Mouse (Mus musculus) MEL (cell line): ENCODE data around the gene St13. TPM values are rescaled to one million over a fixed set of nuclear protein-coding genes. Genes with fewer than 3 reads are reported as not detected.

Experiments
- DNase-seq: peaks from one replicate; pipeline ENCODE4 v3.0.0; 2011; ENCODE audit warnings: low read depth, low spot score
- H3K27ac ChIP-seq: 2 replicates; pipeline ENCODE4 v1.5.1; 2012; ENCODE audit warnings: low read depth, mild to moderate bottlenecking, control low read depth, low read length, moderate library complexity; ENCODE audit not compliant: control insufficient read depth
- H3K27me3 ChIP-seq, 2 experiments: fragments of 150-350 bp in 1 of 2; sonication (generic) in 1 of 2; 2 replicates each; pipeline ENCODE4 v1.6.1; 2012; ENCODE audit warnings: low read length in 2 of 2, mild to moderate bottlenecking in 2 of 2, improper control_type of control experiment in 1 of 2, moderate library complexity in 1 of 2; ENCODE audit not compliant: insufficient read depth in 2 of 2, control insufficient read depth in 1 of 2
- H3K36me3 ChIP-seq, 2 experiments: 2 replicates each; pipeline ENCODE4 v1.6.1; 2012 to 2014; ENCODE audit warnings: low read length in 2 of 2, improper control_type of control experiment in 1 of 2, inconsistent platforms in 1 of 2, mild to moderate bottlenecking in 1 of 2; ENCODE audit not compliant: insufficient read depth in 2 of 2, control insufficient read depth in 1 of 2
- H3K4me1 ChIP-seq, 2 experiments: fragments of 150-350 bp in 1 of 2; sonication (generic) in 1 of 2; 2 replicates each; pipeline ENCODE4 v1.6.1; 2012; ENCODE audit warnings: low read length in 2 of 2, improper control_type of control experiment in 1 of 2, mild to moderate bottlenecking in 1 of 2; ENCODE audit not compliant: insufficient read depth in 2 of 2, control insufficient read depth in 1 of 2
- H3K4me3 ChIP-seq, 2 experiments: fragments of 150-350 bp in 1 of 2; sonication (generic) in 1 of 2; 2 replicates each; pipeline ENCODE4 v1.5.1; 2012; ENCODE audit warnings: low read depth in 2 of 2, low read length in 2 of 2, mild to moderate bottlenecking in 2 of 2, moderate library complexity in 2 of 2, control low read depth in 1 of 2, improper control_type of control experiment in 1 of 2; ENCODE audit not compliant: control insufficient read depth in 1 of 2, insufficient read depth in 1 of 2
- H3K79me2 ChIP-seq: 2 replicates; pipeline ENCODE4 v1.6.1; 2012; ENCODE audit warnings: mild to moderate bottlenecking, low read length, moderate library complexity; ENCODE audit not compliant: control insufficient read depth, poor library complexity, insufficient read depth
- H3K9ac ChIP-seq: 2 replicates; pipeline ENCODE4 v1.6.1; 2012; ENCODE audit warnings: low read depth, mild to moderate bottlenecking, control low read depth, low read length, moderate library complexity; ENCODE audit not compliant: control insufficient read depth, poor library complexity, severe bottlenecking
- H3K9me3 ChIP-seq: fragments of 150-350 bp; sonication (generic); replicated peaks from 2 replicates; pipeline ENCODE4 v1.6.1; 2012; ENCODE audit warnings: mild to moderate bottlenecking, low read length, improper control_type of control experiment, moderate library complexity; ENCODE audit not compliant: insufficient read depth
- CHD1 ChIP-seq: IDR thresholded peaks from 2 replicates; pipeline ENCODE4 v1.6.1; 2012; ENCODE audit warnings: low read depth, mild to moderate bottlenecking, inconsistent platforms, low read length, improper control_type of control experiment
- CHD2 ChIP-seq: IDR thresholded peaks from 2 replicates; pipeline ENCODE4 v1.6.1; 2011; ENCODE audit warnings: low read length, improper control_type of control experiment
- CTCF ChIP-seq, 3 experiments: IDR thresholded peaks in 2 of 3; conservative IDR thresholded peaks in 1 of 3; 2 replicates each; pipeline ENCODE4 v1.5.1; 2011 to 2012; ENCODE audit warnings: low read length in 3 of 3, low read depth in 2 of 3, mild to moderate bottlenecking in 2 of 3, improper control_type of control experiment in 1 of 3, inconsistent platforms in 1 of 3, mixed read lengths in 1 of 3, moderate library complexity in 1 of 3; ENCODE audit not compliant: control insufficient read depth in 1 of 3, insufficient read depth in 1 of 3, poor library complexity in 1 of 3, severe bottlenecking in 1 of 3
- GABPA ChIP-seq: IDR thresholded peaks from 2 replicates; pipeline ENCODE4 v1.6.1; 2012; ENCODE audit warnings: low read depth, mild to moderate bottlenecking, inconsistent platforms, low read length, improper control_type of control experiment, moderate library complexity
- GATA1 ChIP-seq: IDR thresholded peaks from 2 replicates; pipeline ENCODE4 v1.6.1; 2011; ENCODE audit warnings: low read depth, low read length, improper control_type of control experiment
- JUND ChIP-seq: IDR thresholded peaks from 2 replicates; pipeline ENCODE4 v1.6.1; 2011; ENCODE audit warnings: low read depth, mild to moderate bottlenecking, improper control_type of control experiment, low read length
- KAT2A ChIP-seq: conservative IDR thresholded peaks from 2 replicates; pipeline ENCODE4 v1.6.1; 2012; ENCODE audit warnings: low read depth, low read length, improper control_type of control experiment, inconsistent platforms
- MAZ ChIP-seq: IDR thresholded peaks from 2 replicates; pipeline ENCODE4 v1.6.1; 2012; ENCODE audit warnings: low read depth, mild to moderate bottlenecking, inconsistent platforms, low read length, improper control_type of control experiment
- MEF2A ChIP-seq: IDR thresholded peaks from 2 replicates; pipeline ENCODE4 v1.6.1; 2014; ENCODE audit warnings: low read depth, mild to moderate bottlenecking, inconsistent platforms, low read length, improper control_type of control experiment; ENCODE audit not compliant: poor library complexity, insufficient replicate concordance, severe bottlenecking; ENCODE audit errors: extremely low read depth
- MXI1 ChIP-seq: IDR thresholded peaks from 2 replicates; pipeline ENCODE4 v1.6.1; 2011; ENCODE audit warnings: mild to moderate bottlenecking, low read depth, low read length, improper control_type of control experiment
- MYB ChIP-seq: IDR thresholded peaks from 2 replicates; pipeline ENCODE4 v1.6.1; 2011; ENCODE audit warnings: mild to moderate bottlenecking, low read depth, low read length, improper control_type of control experiment
- MYC ChIP-seq: IDR thresholded peaks from 2 replicates; pipeline ENCODE4 v1.6.1; 2011; ENCODE audit warnings: low read depth, mild to moderate bottlenecking, low read length, improper control_type of control experiment, moderate library complexity
- NELFE ChIP-seq: IDR thresholded peaks from 2 replicates; pipeline ENCODE4 v1.6.1; 2011; ENCODE audit warnings: low read depth, low read length, improper control_type of control experiment
- NRF1 ChIP-seq: IDR thresholded peaks from 2 replicates; pipeline ENCODE4 v1.6.1; 2014; ENCODE audit warnings: low read depth, mild to moderate bottlenecking, inconsistent platforms, low read length, improper control_type of control experiment, moderate library complexity; ENCODE audit not compliant: poor library complexity, insufficient read depth, severe bottlenecking
- POLR2AphosphoS2 ChIP-seq: IDR thresholded peaks from 2 replicates; pipeline ENCODE4 v1.6.1; 2011; ENCODE audit warnings: low read length, improper control_type of control experiment
- POLR2AphosphoS5 ChIP-seq: IDR thresholded peaks from 2 replicates; pipeline ENCODE4 v1.6.1; 2012; ENCODE audit warnings: low read depth, borderline replicate concordance, mild to moderate bottlenecking, inconsistent platforms, low read length, moderate library complexity, mixed read lengths
- RCOR1 ChIP-seq: IDR thresholded peaks from 2 replicates; pipeline ENCODE4 v1.6.1; 2012; ENCODE audit warnings: low read depth, mild to moderate bottlenecking, inconsistent platforms, low read length, improper control_type of control experiment
- SMC3 ChIP-seq: IDR thresholded peaks from 2 replicates; pipeline ENCODE4 v1.6.1; 2011; ENCODE audit warnings: low read depth, low read length, improper control_type of control experiment
- TCF12 ChIP-seq: IDR thresholded peaks from 2 replicates; pipeline ENCODE4 v1.6.1; 2014; ENCODE audit warnings: low read depth, mild to moderate bottlenecking, inconsistent platforms, low read length, improper control_type of control experiment, moderate library complexity
- UBTF ChIP-seq: IDR thresholded peaks from 2 replicates; pipeline ENCODE4 v1.6.1; 2012; ENCODE audit warnings: low read depth, mild to moderate bottlenecking, inconsistent platforms, low read length, improper control_type of control experiment, moderate library complexity, borderline replicate concordance; ENCODE audit not compliant: insufficient read depth
- USF1 ChIP-seq: IDR thresholded peaks from 2 replicates; pipeline ENCODE4 v1.6.1; 2014; ENCODE audit warnings: low read depth, mild to moderate bottlenecking, inconsistent platforms, low read length, improper control_type of control experiment, moderate library complexity
- USF2 ChIP-seq, 2 experiments: IDR thresholded peaks; 2 replicates each; pipeline ENCODE4 v1.6.1; 2011 to 2012; ENCODE audit warnings: improper control_type of control experiment in 2 of 2, low read length in 2 of 2, borderline replicate concordance in 1 of 2, inconsistent platforms in 1 of 2, low read depth in 1 of 2, mild to moderate bottlenecking in 1 of 2; ENCODE audit not compliant: insufficient read depth in 1 of 2
- ZKSCAN1 ChIP-seq: IDR thresholded peaks from 2 replicates; pipeline ENCODE4 v1.6.1; 2012; ENCODE audit warnings: low read depth, mild to moderate bottlenecking, inconsistent platforms, low read length, improper control_type of control experiment, moderate library complexity
- ZMIZ1 ChIP-seq: IDR thresholded peaks from 2 replicates; pipeline ENCODE4 v1.6.1; 2012; ENCODE audit warnings: low read depth, mild to moderate bottlenecking, inconsistent platforms, low read length, improper control_type of control experiment, moderate library complexity
- ZNF384 ChIP-seq: IDR thresholded peaks from 2 replicates; pipeline ENCODE4 v1.6.1; 2012; ENCODE audit warnings: low read depth, mild to moderate bottlenecking, inconsistent platforms, low read length, improper control_type of control experiment
- polyA plus RNA-seq, 2 experiments: library from polyadenylated mRNA; stranded (reverse) in 1 of 2; unstranded in 1 of 2; fragments of >175 nt in 1 of 2; fragments of >200 nt in 1 of 2; gene quantifications; 2 replicates each; pipeline versions ENCODE4 v1.2.1 to v1.2.4; 2012; ENCODE audit warnings: low replicate concordance in 2 of 2, low read depth in 1 of 2; ENCODE audit not compliant: insufficient read length in 2 of 2, insufficient read depth in 1 of 2, missing spikeins in 1 of 2
- total RNA-seq: library from RNA; depleted of rRNA; stranded (reverse); fragments of 300-350 nt; gene quantifications from 2 replicates; pipeline ENCODE4 v1.2.3, GENCODE M21; 2012

Gene St13
- total and polyA plus RNA-seq, 3 experiments: 191 to 423 TPM; not detected in 1

DNA sequence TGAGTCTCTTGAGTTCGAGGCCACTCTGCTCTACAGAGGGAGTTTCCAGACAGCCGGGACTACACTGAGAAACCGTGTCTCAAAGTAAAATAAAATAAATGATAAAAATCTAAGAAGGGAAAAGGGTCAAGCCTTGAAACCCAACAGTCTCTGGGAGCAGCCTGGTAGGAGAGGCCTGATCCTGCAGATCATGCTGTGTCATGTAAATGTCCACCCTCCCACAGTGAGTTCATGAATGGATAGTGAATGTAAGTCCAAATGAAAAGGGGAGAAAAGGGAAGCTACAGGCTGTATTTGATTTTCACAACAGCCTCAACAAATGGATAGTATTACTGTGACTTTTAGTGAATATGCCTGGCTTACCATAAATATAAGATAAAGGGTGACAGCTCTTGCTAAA lies 25.4 kb upstream of the St13 start:
- Histone ChIP-seq H3K79me2 (no peaks in the 10 kb centered on the region), H3K9me3 (no peaks in the 10 kb centered on the region), H3K4me3 (no peak overlapping the region), H3K36me3 (peaks cover 0 to 4% of the 10 kb centered on the region in 2 experiments; a peak in 2 of 4 replicates), H3K27ac (no peak overlapping the region), H3K4me1 (peaks cover 4 to 10% of the 10 kb centered on the region in 2 experiments), H3K9ac (no peak overlapping the region), H3K27me3 (no peaks in the 10 kb centered on the region)
- TF ChIP-seq MYC (no peak), GABPA (no peak), NELFE (no peak), NRF1 (no peak), USF1 (no peak), CHD2 (no peak), MYB (no peak)
- DNase-seq: no peak

DNA sequence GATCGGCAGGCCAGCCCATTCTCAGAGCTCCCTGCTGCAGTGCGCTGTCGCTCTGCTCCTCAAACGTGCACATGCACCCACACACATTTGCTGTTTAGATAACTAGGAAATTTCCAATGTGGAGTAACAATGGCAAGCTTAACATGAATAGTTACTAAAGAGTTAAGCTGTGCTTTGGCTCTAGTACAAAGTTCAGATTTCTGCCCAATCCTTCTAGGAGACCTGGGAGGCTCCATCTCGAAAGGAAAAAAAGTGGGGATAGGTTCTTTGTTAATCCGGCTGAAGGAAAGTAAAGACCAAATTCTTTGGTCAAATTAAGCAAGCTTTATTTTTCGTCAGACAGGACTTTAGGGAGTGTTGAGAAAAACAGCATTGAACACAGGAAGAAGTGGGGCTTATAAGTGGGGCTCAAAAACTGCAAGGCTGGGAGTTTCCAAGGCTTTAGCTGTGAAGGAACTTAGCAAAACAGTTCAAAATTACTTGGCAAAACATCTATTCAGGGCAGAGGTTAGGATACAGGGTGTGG lies 22.3 kb upstream of the St13 start:
- no peak overlapping the region for H3K27ac ChIP-seq
- H3K9me3 ChIP-seq: no peaks in the 10 kb centered on the region
- no peaks in the 10 kb centered on the region for H3K27me3 ChIP-seq
- TF ChIP-seq JUND: no peak
- peaks cover 4 to 12% of the 10 kb centered on the region in 2 experiments for H3K4me1 ChIP-seq
- no peak for DNase-seq
- H3K79me2 ChIP-seq: no peaks in the 10 kb centered on the region
- no peak overlapping the region for H3K4me3 ChIP-seq
- H3K36me3 ChIP-seq: no peaks in the 10 kb centered on the region; a peak in 2 of 4 replicates
- H3K9ac ChIP-seq: no peak overlapping the region

DNA sequence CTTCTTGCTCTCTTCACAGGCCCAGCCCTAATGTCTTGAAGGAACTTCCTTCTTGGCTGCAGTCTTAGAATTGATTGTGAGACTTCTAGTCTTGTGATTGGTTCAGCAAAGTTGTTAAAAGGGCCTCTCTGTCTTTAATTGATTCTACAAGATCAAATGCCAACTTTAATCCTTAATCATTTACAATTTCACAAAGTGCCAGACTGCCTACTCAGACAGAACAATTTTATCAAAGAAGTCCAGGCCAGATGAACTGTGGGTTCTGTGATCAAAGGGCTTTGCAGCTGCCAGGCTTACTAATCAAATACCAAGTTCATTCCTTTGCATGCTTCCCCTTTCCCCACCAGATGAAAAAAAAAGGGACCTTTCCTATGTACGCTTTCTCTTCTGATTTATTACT lies 21.6 kb upstream of the St13 start:
- peak; percentile 55 for DNase-seq
- Histone ChIP-seq H3K27me3 (no peaks in the 10 kb centered on the region), H3K9me3 (no peaks in the 10 kb centered on the region), H3K79me2 (no peaks in the 10 kb centered on the region), H3K4me3 (no peak overlapping the region), H3K4me1 (peaks cover 4 to 15% of the 10 kb centered on the region in 2 experiments), H3K36me3 (no peaks in the 10 kb centered on the region; a peak in 2 of 4 replicates), H3K9ac (no peak overlapping the region), H3K27ac (no peak overlapping the region)
- TF ChIP-seq MEF2A: no peak
- TF ChIP-seq KAT2A: no peak
- TF ChIP-seq GATA1: 0 out of 2 replicates have a peak, but pooled peaks have one; percentile 9
- no peak for TF ChIP-seq MAZ
- TF ChIP-seq ZMIZ1: no peak
- no peak for TF ChIP-seq RCOR1
- TF ChIP-seq NELFE: no peak
- no peak for TF ChIP-seq CTCF (IDR thresholded peaks at IDR 0.05 in 2 of 3, conservative IDR thresholded peaks at IDR 0.05 in 1 of 3; ENCODE audit: control insufficient read depth in 1 of 3, insufficient read depth in 1 of 3, low read depth in 2 of 3, low read length in 3 of 3, poor library complexity in 1 of 3, severe bottlenecking in 1 of 3)
- TF ChIP-seq ZKSCAN1: no peak
- TF ChIP-seq MXI1: no peak
- TF ChIP-seq UBTF: no peak
- TF ChIP-seq MYC: no peak
- no peak for TF ChIP-seq CHD1
- peak; percentile 34; the same call in 1 of the 2 replicates for TF ChIP-seq TCF12
- peak; percentile 79 for TF ChIP-seq ZNF384
- TF ChIP-seq USF2 (IDR thresholded peaks at IDR 0.05; ENCODE audit: borderline replicate concordance in 1 of 2, insufficient read depth in 1 of 2, low read depth in 1 of 2, low read length in 2 of 2): no peak
- TF ChIP-seq POLR2AphosphoS2: no peak
- no peak for TF ChIP-seq JUND
- TF ChIP-seq SMC3: no peak
- no peak for TF ChIP-seq MYB
- no peak for TF ChIP-seq POLR2AphosphoS5
